In genomic region chr2:32160967-32161366, GRCm38 (mm10) we compare ENCODE assay signal across 15 mouse cellular contexts. TPM values are rescaled to one million over a fixed set of nuclear protein-coding genes. Genes with fewer than 3 reads are reported as not detected.
DNase-seq lines count a peak whose midpoint lies in the region; ATAC-seq and TF ChIP-seq lines count a peak whose summit lies in the region.
"Had no signal": no experiment of that assay in that cellular context is flagged by ENCODE, and none has a peak within 500 bp of the region (broad histone marks: within the 10 kb centered on the region; RNA-seq: fewer than 3 reads in every experiment).

No protein-coding gene starts in this region.

- no peak for TF ChIP-seq POLR2A in small intestine, adult 2 months (IDR thresholded peaks at IDR 0.05; ENCODE audit: low read depth, low read length)

- H3K4me2 ChIP-seq in heart, postnatal 0 days (ENCODE audit: low read depth, low read length): no peak overlapping the region
- H3K4me2 ChIP-seq in lung, embryonic 14.5 days: no peak overlapping the region
- no peak overlapping the region for H3K4me2 ChIP-seq in hindbrain, embryonic 12.5 days (replicated peaks)

- no peak for DNase-seq in heart, postnatal 0 days (ENCODE audit: low spot score)
- DNase-seq in heart, postnatal 10 days: no peak
- no peak for DNase-seq in lung, embryonic 14.5 days
- DNase-seq in lung, postnatal 10 days: no peak
- DNase-seq in G1E (ENCODE audit: low spot score): no peak
- DNase-seq in frontal cortex, adult 2 months (ENCODE audit: extremely low spot score in 1 of 2, low spot score in 1 of 2): no peak
- DNase-seq: adrenal gland, postnatal 10 days; cerebellum, adult 8-10 months; gastrocnemius, postnatal 25 days; kidney, postnatal 25 days; midbrain, embryonic 14.5 days; thymus, adult 18-20 months had no signal

- H3K27me3 ChIP-seq in heart, postnatal 0 days (ENCODE audit: control insufficient read depth, insufficient read depth, low read length): no peaks in the 10 kb centered on the region
- H3K27me3 ChIP-seq in lung, embryonic 14.5 days (ENCODE audit: insufficient read depth, low read length): no peaks in the 10 kb centered on the region
- H3K27me3 ChIP-seq in G1E (ENCODE audit: insufficient read depth, low read length): no peaks in the 10 kb centered on the region
- H3K27me3 ChIP-seq in small intestine, adult 2 months (ENCODE audit: control insufficient read depth, insufficient read depth, low read length): no peaks in the 10 kb centered on the region
- H3K27me3 ChIP-seq in hindbrain, embryonic 12.5 days: no peaks in the 10 kb centered on the region

- H3K36me3 ChIP-seq in heart, postnatal 0 days (replicated peaks; ENCODE audit: control insufficient read depth, insufficient read depth, low read length): no peaks in the 10 kb centered on the region
- H3K36me3 ChIP-seq in lung, embryonic 14.5 days (ENCODE audit: insufficient read depth): no peaks in the 10 kb centered on the region
- peaks cover 79% of the 10 kb centered on the region for H3K36me3 ChIP-seq in G1E (replicated peaks)
- no peaks in the 10 kb centered on the region for H3K36me3 ChIP-seq in small intestine, adult 2 months (ENCODE audit: control insufficient read depth, insufficient read depth, low read length)
- H3K36me3 ChIP-seq in hindbrain, embryonic 12.5 days: peaks cover 4% of the 10 kb centered on the region; the same call in 1 of the 2 replicates

- H3K4me3 ChIP-seq in heart, postnatal 0 days (ENCODE audit: low read depth, low read length): no peak overlapping the region
- no peak overlapping the region for H3K4me3 ChIP-seq in lung, embryonic 14.5 days (ENCODE audit: low read depth, low read length)
- no peak overlapping the region for H3K4me3 ChIP-seq in G1E (ENCODE audit: low read depth, low read length)
- H3K4me3 ChIP-seq in small intestine, adult 2 months (ENCODE audit: low read depth, low read length): no peak overlapping the region
- H3K4me3 ChIP-seq in hindbrain, embryonic 12.5 days: no peak overlapping the region
- H3K4me3 ChIP-seq: embryonic facial prominence, embryonic 10.5 days had no signal

- no peak for TF ChIP-seq EP300 in heart, postnatal 0 days (IDR thresholded peaks at IDR 0.05; ENCODE audit: low read depth)

- H3K4me1 ChIP-seq in heart, postnatal 0 days (ENCODE audit: control insufficient read depth, insufficient read depth): peaks cover 57% of the 10 kb centered on the region
- peaks cover 33% of the 10 kb centered on the region for H3K4me1 ChIP-seq in lung, embryonic 14.5 days (ENCODE audit: insufficient read depth)
- H3K4me1 ChIP-seq in G1E (ENCODE audit: insufficient read depth, low read depth, low read length): peaks cover 72% of the 10 kb centered on the region
- peaks cover 33% of the 10 kb centered on the region for H3K4me1 ChIP-seq in small intestine, adult 2 months (ENCODE audit: control insufficient read depth, insufficient read depth, insufficient read length, low read length)
- H3K4me1 ChIP-seq in hindbrain, embryonic 12.5 days: peaks cover 70% of the 10 kb centered on the region

- 82% methylated on average over 5 of the region's 5 CpGs for WGBS in heart, postnatal 0 days
- WGBS in lung, embryonic 14.5 days: 81% methylated on average over 5 of the region's 5 CpGs
- 83% methylated on average over 5 of the region's 5 CpGs for WGBS in small intestine, adult 2 months
- 77% methylated on average over 5 of the region's 5 CpGs for WGBS in hindbrain, embryonic 12.5 days

- H3K9ac ChIP-seq in heart, postnatal 0 days (replicated peaks; ENCODE audit: low read depth, low read length): no peak overlapping the region
- H3K9ac ChIP-seq in lung, embryonic 14.5 days: no peak overlapping the region
- no peak overlapping the region for H3K9ac ChIP-seq in hindbrain, embryonic 12.5 days

- intact Hi-C loops in heart, postnatal 10 days (cut with DNase I): no loop called here

- peak; percentile 37 for TF ChIP-seq CTCF in heart, postnatal 0 days (IDR thresholded peaks at IDR 0.05; ENCODE audit: low read depth)
- TF ChIP-seq CTCF in lung, embryonic 14.5 days (IDR thresholded peaks at IDR 0.05; ENCODE audit: low read depth): peak; percentile 54
- peak; percentile 49; the same call in 1 of the 2 replicates for TF ChIP-seq CTCF in G1E (IDR thresholded peaks at IDR 0.05; ENCODE audit: low read depth, low read length)
- TF ChIP-seq CTCF in small intestine, adult 2 months (IDR thresholded peaks at IDR 0.05; ENCODE audit: extremely low read depth, insufficient read length, insufficient replicate concordance, low read depth, low read length): peak; percentile 45; the same call in 1 of the 2 replicates

- H3K27ac ChIP-seq in heart, postnatal 0 days (ENCODE audit: low read depth): no peak overlapping the region
- H3K27ac ChIP-seq in lung, embryonic 14.5 days (ENCODE audit: low read depth): no peak overlapping the region
- no peak overlapping the region for H3K27ac ChIP-seq in small intestine, adult 2 months (ENCODE audit: insufficient read depth, low read depth, low read length)
- no peak overlapping the region for H3K27ac ChIP-seq in hindbrain, embryonic 12.5 days
- H3K27ac ChIP-seq: embryonic facial prominence, embryonic 10.5 days had no signal

- ATAC-seq in heart, postnatal 0 days (ENCODE audit: insufficient read depth, low read depth): no peak
- ATAC-seq in lung, embryonic 14.5 days (ENCODE audit: insufficient read depth): no peak
- no peak for ATAC-seq in G1E (ENCODE audit: extremely low read depth, insufficient number of reproducible peaks, low FRiP score, poor library complexity, severe bottlenecking)
- no peak for ATAC-seq in hindbrain, embryonic 12.5 days (ENCODE audit: low FRiP score)

- H3K9me3 ChIP-seq in heart, postnatal 0 days (replicated peaks; ENCODE audit: control insufficient read depth, low read length): no peaks in the 10 kb centered on the region
- H3K9me3 ChIP-seq in lung, embryonic 14.5 days (ENCODE audit: low read depth, low read length): no peaks in the 10 kb centered on the region
- no peaks in the 10 kb centered on the region for H3K9me3 ChIP-seq in G1E (replicated peaks)
- H3K9me3 ChIP-seq in hindbrain, embryonic 12.5 days (replicated peaks): no peaks in the 10 kb centered on the region

RNA-seq across cellular contexts. Expression of gene Prrc2b, which starts 10.1 kb away (rescaled TPM):
- total RNA-seq in heart, postnatal 0 days (2014; rRNA removed; ENCODE audit: low replicate concordance): 66.5 and 74.1 TPM in 2 replicates
- polyA plus RNA-seq in heart, postnatal 0 days (2015; fragmentation: Nextera tagmentation; extraction: Ambion mirVana): 16.1 and 19.5 TPM in 2 replicates
- 100 to 1,000 TPM; 118 to 134 TPM for total RNA-seq in heart, postnatal 10 days (2021)
- 69.0 and 76.8 TPM in 2 replicates for polyA plus RNA-seq in lung, embryonic 14.5 days (2014; fragmentation: Nextera tagmentation; extraction: Ambion mirVana)
- 147 and 160 TPM in 2 replicates for total RNA-seq in G1E (2014; fragmentation: Nextera tagmentation)
- total RNA-seq in G1E (2017): 16.0 and 17.1 TPM in 2 replicates
- 90.5 and 103 TPM in 2 replicates for polyA plus RNA-seq in G1E (2012)
- 16.3 and 23.4 TPM in 2 replicates for polyA plus RNA-seq in small intestine, adult 2 months (2012; rRNA removed)
- 111 and 114 TPM in 2 replicates for polyA plus RNA-seq in hindbrain, embryonic 12.5 days (2016; fragmentation: Nextera tagmentation; extraction: Ambion mirVana)
- polyA plus RNA-seq in frontal cortex, adult 2 months (2012; rRNA removed): 106 and 118 TPM in 2 replicates
